Mouse (Mus musculus) liver, postnatal 0 days (tissue): ENCODE data around the gene Ostn.

ENCODE experiments used
- CTCF ChIP-seq: sonication (generic); IDR thresholded peaks from 2 replicates; pipeline ENCODE4 v1.5.1; 2016; ENCODE audit warnings: antibody characterized with exemption, low read depth
- EP300 ChIP-seq: IDR thresholded peaks from 2 replicates; pipeline ENCODE4 v1.6.1; 2016; ENCODE audit warnings: antibody characterized with exemption, low read depth, mild to moderate bottlenecking

DNA sequence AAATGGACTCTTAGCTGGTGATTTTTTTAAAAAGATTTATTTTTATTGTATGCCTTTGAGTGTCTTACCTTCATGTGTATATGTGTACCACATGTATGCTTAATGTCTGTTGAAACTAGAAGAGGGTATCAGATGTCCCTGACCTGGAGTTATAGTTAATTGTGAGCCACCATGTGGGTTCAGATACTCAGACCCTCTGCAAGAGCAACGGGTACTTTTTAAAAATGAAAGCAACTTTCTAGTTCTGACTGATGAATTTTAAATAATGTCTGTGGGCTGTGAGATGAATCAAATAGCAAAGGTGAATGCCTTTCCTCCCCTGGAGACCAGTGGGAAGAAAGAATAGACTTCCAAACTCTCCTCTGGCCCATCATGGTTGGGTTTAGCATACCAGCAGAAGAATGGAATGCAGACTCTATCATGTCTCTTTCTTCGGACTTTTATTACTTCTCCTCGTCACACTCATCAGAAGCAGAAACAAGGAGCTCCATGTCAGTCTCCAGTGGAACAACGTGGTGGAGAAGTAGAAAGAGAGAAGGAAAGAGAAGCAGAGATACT is 79.6 kb downstream of the Ostn start:
- TF ChIP-seq CTCF (no peak), EP300 (no peak)
